Mouse (Mus musculus): ENCODE measurements around the gene Lmo4.

DNA sequence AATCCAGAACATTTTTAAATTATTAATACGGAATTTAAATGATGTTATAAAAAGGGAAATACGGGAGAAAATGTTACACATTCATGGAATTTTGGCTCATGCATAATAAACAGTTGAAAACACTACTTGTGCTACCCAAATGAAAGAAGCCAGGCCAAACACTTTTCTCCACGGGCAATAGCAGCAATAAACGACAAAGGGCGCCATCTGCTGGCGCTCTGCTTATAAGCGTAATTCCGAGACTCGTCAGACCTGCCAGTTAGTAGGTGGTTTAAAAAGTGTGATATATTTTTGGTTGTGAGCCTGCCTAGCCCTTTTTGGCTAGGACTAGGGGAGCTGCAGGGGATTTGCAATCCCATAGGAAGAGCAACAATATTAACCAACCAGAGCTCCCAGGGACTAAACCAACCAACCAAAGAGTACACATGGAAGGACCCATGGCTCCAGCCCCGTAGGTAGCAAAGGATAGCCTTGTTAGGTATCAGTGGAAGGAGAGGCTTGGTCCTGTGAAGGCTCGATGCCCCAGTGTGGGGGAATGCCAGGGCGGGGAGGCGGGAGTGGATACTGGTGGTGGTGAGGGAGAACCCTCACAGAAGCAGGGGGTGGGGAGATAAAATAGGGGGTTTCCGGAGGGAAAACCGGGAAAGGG lies 37.1 kb upstream of the Lmo4 start:
- TF ChIP-seq CTCF (IDR thresholded peaks at IDR 0.05; ENCODE audit: control insufficient read depth, insufficient read depth, insufficient read length) (peak; percentile 56), MYOG (IDR thresholded peaks at IDR 0.05; ENCODE audit: control insufficient read depth, extremely low read depth, insufficient read length) (no peak), MAX (IDR thresholded peaks at IDR 0.05) (no peak), FOSL1 (IDR thresholded peaks at IDR 0.05; ENCODE audit: insufficient read depth, low read length, poor library complexity, severe bottlenecking) (no peak)
